Mouse (Mus musculus) adrenal gland, postnatal 36 days (tissue): Measurements from ENCODE around the gene Olfr31. TPM values are rescaled to one million over a fixed set of nuclear protein-coding genes. Genes with fewer than 3 reads are reported as not detected.
A peak's percentile ranks its signal among the peaks of the same experiment; 100 is the strongest.

Experiments used
- DNase-seq, 2 experiments: peaks; one replicate each; pipeline ENCODE4 v3.0.0; 2021; ENCODE audit warnings: mixed read lengths in 1 of 2
- long read RNA-seq, 2 experiments: library from polyadenylated mRNA; stranded (forward); transcript quantifications; one replicate each; pipeline ENCODE4 v2.0.0; 2021; ENCODE audit warnings: borderline sequencing depth in 2 of 2
- total RNA-seq, 2 experiments: library from RNA; stranded (reverse); gene quantifications; 2 replicates each; pipeline ENCODE4 v1.2.3; 2021

Olfr31 gene
- total RNA-seq, result not detected
- long read RNA-seq, experiment 1, result 0 reads
- long read RNA-seq, experiment 2, result 0 reads

- no peak for DNase-seq
These were observed at the start of gene Olfr31 for GRCm38 (mm10) chr14:14322528-14322927. Gene Olfr31 (plus strand): TSS chr14:14322828.

GRCm38 (mm10) chr14:14294426-14294825 lies 28.2 kb upstream of the Olfr31 start:
- peak; percentile 62 to 68 for DNase-seq

GRCm38 (mm10) chr14:14308938-14309337 lies 13.7 kb upstream of the Olfr31 start:
- DNase-seq, result no peak

GRCm38 (mm10) chr14:14309416-14309815 lies 13.2 kb upstream of the Olfr31 start:
- DNase-seq, result no peak

GRCm38 (mm10) chr14:14345113-14345871 lies 22.7 kb downstream of the Olfr31 start:
- peak; percentile 89 to 95 for DNase-seq

GRCm38 (mm10) chr14:14345948-14346812 lies 23.6 kb downstream of the Olfr31 start, which contains the start of gene Il3ra:
Gene Il3ra (plus strand): TSS chr14:14346275.
- peak; percentile 67 to 84 for DNase-seq

GRCm38 (mm10) chr14:14346813-14347100 lies 24.1 kb downstream of the Olfr31 start:
- DNase-seq, result no peak

GRCm38 (mm10) chr14:14347151-14347835 lies 24.7 kb downstream of the Olfr31 start:
- no peak for DNase-seq

- peak in 1 of 2 experiments; percentile 20 for DNase-seq
These were observed 25.4 kb downstream of the Olfr31 start for GRCm38 (mm10) chr14:14347836-14348621.

GRCm38 (mm10) chr14:14348674-14349401 lies 26.2 kb downstream of the Olfr31 start:
- DNase-seq, result no peak

GRCm38 (mm10) chr14:14349485-14350262 lies 27.0 kb downstream of the Olfr31 start:
- no peak for DNase-seq

- no peak for DNase-seq
These were observed 27.9 kb downstream of the Olfr31 start for GRCm38 (mm10) chr14:14350263-14351147.

- DNase-seq, result no peak
These were observed 28.5 kb downstream of the Olfr31 start for GRCm38 (mm10) chr14:14351148-14351455.

- no peak for DNase-seq
These were observed 29.3 kb downstream of the Olfr31 start for GRCm38 (mm10) chr14:14351721-14352590.

GRCm38 (mm10) chr14:14352606-14353005 lies 30.0 kb downstream of the Olfr31 start:
- no peak for DNase-seq

GRCm38 (mm10) chr14:14353081-14353732 lies 30.6 kb downstream of the Olfr31 start:
- no peak for DNase-seq

- DNase-seq, result no peak
These were observed 31.3 kb downstream of the Olfr31 start for GRCm38 (mm10) chr14:14353740-14354510.
